ENCODE assay signal across 24 mouse cellular contexts in the genomic region with DNA sequence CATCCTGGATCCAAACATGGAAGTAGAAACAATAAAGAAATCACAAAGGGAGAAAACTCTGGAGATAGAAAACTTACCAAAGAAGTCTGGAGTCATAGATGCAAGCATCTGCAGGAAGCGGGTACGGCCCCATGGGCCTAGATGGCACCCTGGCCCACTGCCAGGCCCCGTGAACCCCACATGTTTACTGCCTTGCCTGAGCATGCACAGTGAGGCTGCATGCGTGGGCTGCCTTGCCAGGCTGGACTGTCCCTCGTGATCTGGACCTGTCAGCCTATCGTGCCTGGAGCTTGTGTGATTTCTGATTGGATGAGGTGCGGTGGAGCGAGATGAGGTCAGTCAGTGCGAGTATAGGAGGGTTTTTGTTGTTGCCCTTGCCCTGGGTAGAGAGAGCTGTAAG. TPM values are rescaled to one million over a fixed set of nuclear protein-coding genes. Genes with fewer than 3 reads are reported as not detected.
"Had no signal": no experiment of that assay in that cellular context is flagged by ENCODE, and none has a peak within 500 bp of the region (broad histone marks: within the 10 kb centered on the region; RNA-seq: fewer than 3 reads in every experiment).

No protein-coding gene starts in this region.

- DNase-seq: gastrocnemius, postnatal 14 days; gastrocnemius, postnatal 36 days; heart, adult 2 months; heart, postnatal 14 days; heart, postnatal 36 days; kidney, adult 11 months; kidney, adult 2 months; kidney, postnatal 14 days; kidney, postnatal 36 days; layer of hippocampus, adult 9-11 months; layer of hippocampus, postnatal 36 days; left cerebral cortex, postnatal 4 days had no signal

RNA-seq across cellular contexts. Expression of gene Olfr1350, which starts 38.7 kb away (rescaled TPM):
- total RNA-seq: gastrocnemius, adult 18-20 months; gastrocnemius, adult 8-10 months; gastrocnemius, postnatal 14 days; gastrocnemius, postnatal 36 days; heart, adult 2 months; heart, postnatal 14 days; heart, postnatal 36 days; hematopoietic stem cell, adult 5-6 weeks; hindbrain, postnatal 0 days; layer of hippocampus, adult 18-20 months; layer of hippocampus, adult 8-10 months; layer of hippocampus, postnatal 14 days; layer of hippocampus, postnatal 36 days; left cerebral cortex, adult 18-20 months; left cerebral cortex, adult 8-10 months; left cerebral cortex, postnatal 10 days; left cerebral cortex, postnatal 25 days; left cerebral cortex, postnatal 4 days; liver, adult 2 months had no signal
